Mouse (Mus musculus): ENCODE measurements at regions not wholly inside any gene's neighbourhood (a gene's known extent, or its start where the extent isn't known, plus 50 kb on each side); places are given as distances from the start of the nearest gene placed in this dataset.
A peak's percentile ranks its signal among the peaks of the same experiment; 100 is the strongest.

DNA sequence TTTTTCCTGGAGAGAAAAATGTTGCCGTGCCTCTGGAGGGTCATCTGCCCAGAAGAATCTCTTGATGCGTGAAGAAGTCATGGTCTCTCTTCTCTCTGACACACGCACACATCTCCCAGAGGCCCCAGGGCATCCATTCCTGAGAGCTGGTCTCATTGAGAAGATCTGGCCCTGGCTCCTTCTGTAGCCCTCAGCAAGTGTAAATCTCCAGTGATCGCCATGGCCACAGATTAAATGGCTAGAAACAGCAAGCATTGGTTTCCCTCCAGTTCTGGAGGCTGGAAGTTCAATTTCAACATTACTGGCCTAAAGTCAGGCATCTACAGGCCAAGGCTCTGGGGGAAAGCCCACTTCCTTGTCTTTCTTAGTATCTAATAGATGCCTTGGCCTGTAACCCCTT, 155.9 kb downstream of the Zfp36l2 start:
- no peak for TF ChIP-seq GATA4 (IDR thresholded peaks at IDR 0.05; ENCODE audit: insufficient replicate concordance, low read length)

DNA sequence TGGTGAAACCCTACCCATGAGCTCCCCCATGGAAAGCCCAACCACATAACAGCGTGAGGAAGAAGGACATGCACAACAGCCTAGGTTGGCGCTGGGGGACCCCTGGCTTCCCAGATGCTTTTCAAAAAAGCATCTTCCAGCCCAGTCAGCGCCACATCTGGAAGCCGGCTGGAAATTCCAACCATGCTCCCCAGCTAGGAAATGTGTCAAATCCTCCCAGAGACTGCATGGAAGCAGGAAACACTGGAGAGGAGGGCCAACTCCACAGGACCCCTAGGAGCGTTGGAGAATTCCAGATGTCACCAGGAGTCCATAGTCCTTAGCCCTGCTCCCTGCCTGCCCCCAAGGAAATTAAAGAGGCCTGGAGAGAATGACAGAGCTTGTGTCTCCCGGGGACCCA, 156.4 kb downstream of the Zfp36l2 start:
- no peak for TF ChIP-seq GATA4 (IDR thresholded peaks at IDR 0.05; ENCODE audit: insufficient replicate concordance, low read length)

DNA sequence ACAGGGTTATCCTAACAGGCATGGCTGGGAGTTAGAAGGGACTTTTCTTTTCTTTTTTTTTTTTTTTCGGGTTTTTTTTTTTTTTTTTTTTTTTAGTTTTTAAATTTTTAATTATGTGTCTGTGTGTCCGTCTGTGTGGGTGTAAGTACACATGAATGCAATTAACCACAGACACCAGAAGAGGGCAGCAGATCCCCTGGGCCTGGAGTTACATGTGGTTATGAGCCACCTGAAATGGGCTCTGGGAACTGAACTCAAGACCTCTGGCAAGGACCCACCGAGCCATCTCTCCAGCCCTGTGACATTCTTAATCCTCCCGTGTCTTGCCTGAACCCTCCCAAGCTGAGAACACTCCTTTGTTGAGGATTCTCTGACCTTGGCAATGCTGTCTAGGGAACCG, 157.0 kb downstream of the Zfp36l2 start:
- no peak for TF ChIP-seq GATA4 (IDR thresholded peaks at IDR 0.05; ENCODE audit: insufficient replicate concordance, low read length)

DNA sequence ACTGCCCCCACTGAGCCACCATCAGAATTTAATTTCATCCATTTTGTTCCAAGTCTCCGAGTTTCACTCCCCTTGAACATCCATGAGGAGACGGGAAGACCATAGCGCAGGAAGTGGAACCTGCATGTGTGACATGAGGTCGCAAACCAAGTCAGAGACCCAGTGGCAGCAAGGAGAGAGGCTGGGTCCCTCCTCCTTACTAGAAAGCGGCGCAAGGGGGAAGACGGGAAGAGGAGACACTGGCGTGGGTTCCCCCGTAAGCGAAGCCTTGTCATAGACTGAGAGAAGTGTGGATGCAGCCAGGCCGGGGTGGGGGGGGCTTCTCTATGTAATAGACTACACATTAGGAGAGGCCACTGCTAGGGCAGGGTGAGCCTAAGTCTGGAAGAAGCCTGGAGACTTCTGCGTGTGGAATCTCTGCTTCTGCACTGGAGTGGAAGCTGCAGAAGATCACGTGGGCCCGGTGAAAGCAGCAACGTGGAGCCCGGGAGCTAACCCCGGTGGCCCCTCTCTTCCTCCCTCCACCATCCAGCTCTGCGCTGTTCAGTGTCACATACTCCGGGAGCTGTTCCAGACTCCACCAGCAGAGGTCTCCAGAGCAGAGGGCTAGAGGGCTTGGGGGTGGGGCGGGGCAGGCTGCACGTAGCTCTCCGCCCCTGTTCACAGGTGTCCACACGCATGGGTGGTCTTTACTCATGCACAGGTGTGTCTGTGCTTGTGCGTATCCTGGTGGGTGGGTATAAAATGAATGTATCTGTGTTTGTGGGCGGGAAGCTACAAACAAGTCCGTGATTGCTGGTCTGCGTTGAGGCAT, 159.4 kb downstream of the Zfp36l2 start:
- no peak for TF ChIP-seq GATA4 (IDR thresholded peaks at IDR 0.05; ENCODE audit: insufficient replicate concordance, low read length)

DNA sequence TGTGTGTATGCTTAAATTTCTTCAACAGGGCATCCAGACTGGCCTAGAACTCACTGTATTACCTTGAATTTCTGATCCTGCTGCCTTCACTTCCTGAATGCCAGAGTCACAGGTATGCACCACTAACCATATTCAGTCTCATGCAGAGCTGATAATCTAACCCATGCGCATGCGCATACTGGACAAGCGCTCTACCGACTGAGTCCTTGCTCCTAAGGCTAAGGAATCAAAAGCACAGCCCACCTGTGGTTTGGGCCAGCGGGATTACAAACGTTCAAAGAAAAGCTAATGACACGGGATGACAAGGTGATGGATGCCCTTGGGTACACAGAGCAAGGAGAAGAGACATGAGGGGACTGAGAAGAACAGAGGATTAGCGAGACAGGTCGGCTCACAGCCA, 160.5 kb downstream of the Zfp36l2 start:
- no peak for TF ChIP-seq GATA4 (IDR thresholded peaks at IDR 0.05; ENCODE audit: insufficient replicate concordance, low read length)

DNA sequence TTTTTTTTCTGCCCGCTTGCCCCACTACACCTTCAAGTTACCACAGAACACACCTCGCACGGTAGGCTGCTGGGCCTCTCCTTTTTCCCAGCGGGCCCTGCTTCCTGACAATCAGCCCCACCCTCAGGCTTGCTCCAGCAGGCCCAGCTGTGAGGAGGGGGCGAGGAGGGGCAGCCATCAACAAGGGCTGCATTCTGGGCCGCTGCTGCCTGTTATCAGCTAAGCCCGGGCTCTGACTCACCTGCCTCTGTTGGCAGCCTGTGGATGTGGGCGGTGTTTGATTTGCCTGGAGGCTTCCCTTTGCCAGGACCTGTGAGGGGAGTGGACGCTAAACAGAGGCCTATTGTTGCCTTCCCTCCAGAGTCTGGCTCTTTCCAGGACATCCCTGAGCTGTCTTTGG, 161.6 kb downstream of the Zfp36l2 start:
- peak; percentile 42; the same call in 1 of the 2 replicates for TF ChIP-seq GATA4 (IDR thresholded peaks at IDR 0.05; ENCODE audit: insufficient replicate concordance, low read length)

DNA sequence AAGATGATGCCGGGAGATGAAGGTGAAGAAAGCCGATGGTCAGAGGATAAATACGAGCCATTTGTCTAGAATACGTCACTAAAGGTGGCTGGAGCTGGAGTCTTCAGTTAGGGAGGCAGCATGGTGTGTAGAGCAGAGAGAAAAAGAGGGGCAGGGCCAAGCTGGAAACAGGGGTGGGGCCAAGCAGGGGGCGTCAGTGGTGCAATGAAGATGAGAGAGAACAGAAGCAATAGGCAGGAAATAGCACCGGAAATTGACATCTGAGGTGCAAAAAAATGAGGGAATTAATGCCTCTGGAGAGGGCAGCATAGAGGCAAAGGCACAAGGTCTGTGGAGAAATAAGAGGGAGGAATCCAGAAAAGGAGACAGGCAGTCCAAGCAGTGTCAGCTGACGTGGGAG, 165.4 kb downstream of the Zfp36l2 start:
- TF ChIP-seq GATA4 (IDR thresholded peaks at IDR 0.05; ENCODE audit: insufficient replicate concordance, low read length) = no peak

DNA sequence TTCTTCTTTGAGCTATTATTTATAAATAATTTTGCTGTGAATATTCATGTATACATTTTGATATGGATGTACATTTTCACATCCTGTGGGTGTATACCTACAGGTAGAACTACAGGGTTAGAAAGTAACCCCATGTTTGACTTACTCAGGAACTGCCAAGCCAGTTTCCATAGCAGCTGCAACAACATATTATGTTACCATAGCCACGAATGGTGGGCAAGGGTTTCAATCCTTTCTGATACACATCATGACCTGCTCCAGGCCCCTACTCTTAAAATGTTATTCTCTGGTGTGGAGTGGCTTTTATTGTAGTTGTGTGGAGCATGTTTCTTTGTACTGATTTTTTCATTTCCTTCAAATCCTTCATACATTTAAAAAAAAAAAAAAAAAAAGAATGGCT, 168.9 kb downstream of the Zfp36l2 start:
- no peak for TF ChIP-seq GATA4 (IDR thresholded peaks at IDR 0.05; ENCODE audit: insufficient replicate concordance, low read length)

DNA sequence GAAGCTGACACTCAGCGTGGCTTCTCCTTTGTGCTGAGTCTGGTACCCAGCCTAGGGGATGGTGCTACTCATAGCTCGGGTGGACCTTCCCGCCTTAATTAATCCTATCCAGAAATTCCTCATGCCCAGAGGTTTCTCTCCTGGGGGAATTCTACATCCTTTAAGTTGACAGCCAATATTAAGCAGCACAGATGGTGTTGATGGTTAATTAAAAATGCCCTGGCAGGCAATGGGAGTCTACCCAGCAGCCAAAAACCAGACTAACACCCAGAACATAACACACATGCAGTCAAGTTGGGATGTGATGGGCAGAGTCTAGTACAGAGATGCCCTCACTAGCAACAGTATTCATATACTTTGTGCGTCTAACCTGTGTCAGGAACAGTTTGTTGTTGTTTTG, 169.9 kb downstream of the Zfp36l2 start:
- no peak for TF ChIP-seq GATA4 (IDR thresholded peaks at IDR 0.05; ENCODE audit: insufficient replicate concordance, low read length)

DNA sequence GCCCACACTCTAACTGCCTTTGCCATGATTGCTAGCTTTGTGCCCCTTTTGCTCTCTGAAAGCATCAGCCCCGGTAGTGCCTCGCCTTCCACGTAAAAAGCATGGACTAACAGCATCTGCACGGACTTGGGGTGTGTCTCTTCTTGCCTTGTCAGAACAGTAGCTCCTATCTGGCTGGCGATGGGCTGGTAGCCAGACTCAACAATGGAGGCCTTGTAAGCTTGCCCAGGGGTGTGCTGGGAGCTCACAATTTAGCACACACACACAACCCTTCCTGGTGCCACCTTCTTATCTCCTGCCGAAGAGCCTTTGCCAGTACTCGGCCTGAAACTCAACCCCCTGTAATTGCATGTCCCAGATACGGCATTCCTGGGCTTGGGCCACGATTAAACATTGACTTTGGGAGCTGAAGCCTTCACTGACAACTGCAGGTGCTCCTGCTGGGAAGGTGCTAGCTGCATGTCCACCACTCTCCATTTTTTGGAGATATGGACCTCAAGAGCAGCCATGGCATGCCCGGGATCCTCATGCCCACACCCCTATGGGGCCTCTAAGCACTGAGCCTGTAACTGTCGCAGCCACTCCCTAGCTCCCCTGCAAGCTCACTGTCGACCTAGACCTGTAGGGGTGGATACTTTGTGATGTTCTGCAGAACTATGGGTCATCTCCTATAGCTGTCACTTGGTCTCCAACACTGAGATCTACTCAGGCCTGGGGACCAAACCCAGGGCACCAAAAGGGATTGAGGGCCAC, 166.7 kb upstream of the Haao start:
- TF ChIP-seq GATA4 (IDR thresholded peaks at IDR 0.05; ENCODE audit: insufficient replicate concordance, low read length) = no peak

DNA sequence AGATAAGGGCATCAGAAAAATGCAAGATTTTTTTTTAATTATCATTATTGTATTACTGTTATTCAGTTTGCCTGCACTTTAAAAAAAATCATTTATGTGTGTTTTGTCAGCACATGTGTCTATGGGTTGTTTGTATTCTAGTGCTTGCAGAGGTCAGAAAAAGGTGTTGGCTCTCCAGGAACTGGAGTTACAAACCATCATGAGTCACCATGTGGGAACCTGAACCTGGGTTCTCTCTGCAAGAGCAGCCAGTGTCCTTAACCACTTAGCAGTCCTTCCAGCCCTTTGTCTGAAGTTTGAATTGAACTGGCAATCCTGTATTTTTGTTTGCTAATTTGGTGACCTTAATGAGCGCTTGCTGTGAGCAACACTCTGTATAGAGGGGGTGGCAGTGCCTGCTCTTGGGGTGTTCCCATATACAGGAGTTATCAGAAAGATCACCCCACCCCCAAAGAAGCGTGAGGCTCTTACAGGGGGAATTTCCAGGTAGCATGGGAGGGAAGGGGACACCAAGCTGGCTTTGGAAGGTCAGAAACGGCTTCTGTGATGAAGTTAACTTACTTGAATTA, 162.8 kb upstream of the Haao start:
- TF ChIP-seq GATA4 (IDR thresholded peaks at IDR 0.05; ENCODE audit: insufficient replicate concordance, low read length) = no peak

DNA sequence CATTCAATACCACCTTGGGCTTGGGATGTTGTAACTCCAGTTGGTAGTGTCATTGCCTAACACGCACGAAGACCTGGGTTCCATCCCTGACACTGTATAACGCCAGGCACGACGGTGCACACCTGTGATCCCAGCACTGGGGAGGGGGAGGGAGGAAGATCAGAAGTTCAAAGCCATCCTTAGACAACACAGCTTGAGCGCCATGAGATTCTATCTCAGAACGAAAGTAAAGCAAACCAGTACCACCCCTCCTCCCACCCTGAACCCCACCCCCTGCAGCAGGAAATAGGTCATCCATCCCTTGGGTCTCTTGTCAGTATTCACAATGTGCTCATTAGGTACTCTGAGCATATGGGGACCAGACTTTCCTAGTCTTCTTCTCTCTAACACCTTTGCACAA, 162.2 kb upstream of the Haao start:
- TF ChIP-seq GATA4 (IDR thresholded peaks at IDR 0.05; ENCODE audit: insufficient replicate concordance, low read length) = no peak

DNA sequence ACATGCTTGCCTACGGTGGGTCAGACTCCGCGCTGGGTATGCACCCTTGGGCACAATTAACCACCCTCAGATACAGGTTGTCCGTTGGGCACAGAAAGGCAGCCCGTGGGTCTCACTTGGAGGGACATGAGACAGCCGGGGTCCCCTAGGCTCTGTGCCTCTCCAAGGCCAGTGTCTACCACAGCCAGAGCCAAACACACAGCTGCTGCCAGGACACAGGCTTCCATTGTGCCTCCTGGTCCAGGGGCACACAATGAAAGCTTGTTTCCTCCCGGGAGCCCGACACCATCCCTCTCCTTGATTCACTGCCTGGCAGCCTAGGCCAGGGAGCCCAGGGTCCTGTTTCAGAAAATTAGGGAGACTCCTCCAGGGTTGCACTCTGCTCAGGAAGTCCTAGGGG, 161.4 kb upstream of the Haao start:
- no peak for TF ChIP-seq GATA4 (IDR thresholded peaks at IDR 0.05; ENCODE audit: insufficient replicate concordance, low read length)

DNA sequence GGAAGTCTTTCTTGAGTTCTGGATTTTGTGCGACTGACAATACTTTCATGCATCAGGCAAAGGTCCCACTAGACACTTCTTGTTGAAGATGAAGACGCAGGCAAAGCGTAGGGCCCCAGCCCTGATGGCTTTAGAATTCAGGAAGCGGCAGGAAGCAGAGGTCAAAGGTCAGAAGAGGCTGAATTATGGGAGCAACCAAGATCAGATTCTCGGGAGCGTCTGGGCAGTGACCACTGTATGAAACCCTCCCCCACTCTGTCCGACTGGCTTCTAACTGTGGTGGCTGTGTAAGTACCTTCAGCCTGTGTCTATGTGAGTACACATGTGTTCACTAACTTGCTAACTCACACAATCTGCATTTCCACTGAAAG, 160.9 kb upstream of the Haao start:
- TF ChIP-seq GATA4 (IDR thresholded peaks at IDR 0.05; ENCODE audit: insufficient replicate concordance, low read length) = no peak

DNA sequence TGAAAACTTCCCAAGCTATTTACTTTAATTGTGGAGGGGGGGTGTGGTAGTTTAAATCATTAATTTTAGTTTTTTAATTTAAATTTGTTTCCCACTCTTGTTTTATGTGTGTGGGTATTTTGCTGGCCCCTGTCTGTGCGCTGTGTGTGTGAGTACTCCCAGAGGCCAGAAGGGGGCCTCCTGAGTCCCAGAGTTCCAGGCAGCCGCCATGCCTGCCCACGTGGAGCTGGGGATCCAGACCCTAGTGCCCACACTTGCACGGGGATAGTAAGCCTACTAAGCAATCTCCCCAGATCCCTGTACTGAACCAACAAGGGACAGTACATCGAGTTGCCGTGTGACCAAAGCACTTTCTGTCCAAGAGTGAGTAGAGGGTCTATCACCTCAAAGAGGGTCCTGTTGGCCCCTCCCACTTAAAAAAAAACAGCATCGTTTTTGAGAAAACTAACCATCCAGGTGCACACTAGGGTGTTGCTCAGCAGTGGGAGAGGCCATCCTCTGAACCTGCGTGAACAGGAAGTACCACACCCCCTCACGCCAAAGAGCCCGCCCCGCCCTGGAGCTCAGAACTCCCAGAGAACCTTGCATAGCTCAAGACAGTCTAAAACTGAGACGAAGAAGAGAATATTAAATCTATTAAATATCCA, 160.4 kb upstream of the Haao start:
- TF ChIP-seq GATA4 (IDR thresholded peaks at IDR 0.05; ENCODE audit: insufficient replicate concordance, low read length) = no peak

DNA sequence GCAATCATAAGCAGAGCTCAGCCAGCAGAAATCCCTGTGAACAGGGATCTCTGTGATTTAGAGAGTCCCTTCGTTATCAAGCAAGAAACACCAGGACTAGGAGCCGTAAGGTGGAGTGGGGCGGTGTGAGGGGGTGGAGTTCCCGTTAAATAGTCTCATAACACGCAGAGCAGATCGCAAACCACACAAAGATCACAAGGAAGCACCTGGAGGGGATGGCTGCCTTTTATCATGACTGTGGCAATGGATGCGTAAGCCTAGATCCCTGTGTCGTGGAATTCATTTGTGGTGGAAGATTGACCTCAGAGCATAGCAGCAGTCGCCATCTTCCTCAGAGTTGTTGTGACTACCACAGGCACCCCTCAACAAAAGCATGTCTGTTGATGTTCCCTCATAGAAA, 159.0 kb upstream of the Haao start:
- no peak for TF ChIP-seq GATA4 (IDR thresholded peaks at IDR 0.05; ENCODE audit: insufficient replicate concordance, low read length)
